Mouse (Mus musculus) adrenal gland, adult 18-20 months (tissue): ENCODE measurements around the gene Plgrkt. TPM values are rescaled to one million over a fixed set of nuclear protein-coding genes. Genes with fewer than 3 reads are reported as not detected.

Source experiments
- total RNA-seq, 2 experiments: library from RNA; stranded (reverse); gene quantifications; 1 replicate in 1 of 2; 2 replicates in 1 of 2; pipeline ENCODE4 v1.2.3; 2021

The Plgrkt gene
- total RNA-seq, 2 experiments from 2014 or later: 47.6 to 49.4 TPM

Other genes starting within 250 kb of the Plgrkt start
- 10 to 100 TPM; 13.0 to 18.2 TPM for gene Jak2, start 115.6 kb downstream of the Plgrkt start, total RNA-seq
- 1 to 10 TPM in 1 of 2 experiments, under 1 TPM in 1; 0.76 to 1.5 TPM for gene Insl6, start 42.0 kb downstream of the Plgrkt start, total RNA-seq
- gene Rln1, start 32.7 kb downstream of the Plgrkt start, total RNA-seq: not detected
- 1 to 10 TPM; 4.7 to 5.1 TPM for gene Cd274, start 65 bp upstream of the Plgrkt start, total RNA-seq
- not detected for gene Pdcd1lg2, start 43.5 kb upstream of the Plgrkt start, total RNA-seq
- gene Ric1, start 154.9 kb upstream of the Plgrkt start, total RNA-seq: 10 to 100 TPM; 30.2 to 34.3 TPM